Mouse (Mus musculus) 3134 (cell line): ENCODE data around the gene Sema3c.
"Not testable (repeated sequence)": the region's sequence is repeated elsewhere in the genome, so short reads cannot be mapped to it uniquely, and the experiment has no call there.

Experiments
- DNase-seq: peaks from one replicate; pipeline ENCODE4 v3.0.0-alpha.2; 2011; ENCODE audit warnings: low spot score; ENCODE audit not compliant: insufficient read length; ENCODE audit errors: extremely low read depth

Gene Sema3c

GRCm38 (mm10) chr5:17573694-17574380 lies at the start of gene Sema3c:
Sema3c (plus strand) TSS chr5:17574281.
- DNase-seq: peak; percentile 9

DNA sequence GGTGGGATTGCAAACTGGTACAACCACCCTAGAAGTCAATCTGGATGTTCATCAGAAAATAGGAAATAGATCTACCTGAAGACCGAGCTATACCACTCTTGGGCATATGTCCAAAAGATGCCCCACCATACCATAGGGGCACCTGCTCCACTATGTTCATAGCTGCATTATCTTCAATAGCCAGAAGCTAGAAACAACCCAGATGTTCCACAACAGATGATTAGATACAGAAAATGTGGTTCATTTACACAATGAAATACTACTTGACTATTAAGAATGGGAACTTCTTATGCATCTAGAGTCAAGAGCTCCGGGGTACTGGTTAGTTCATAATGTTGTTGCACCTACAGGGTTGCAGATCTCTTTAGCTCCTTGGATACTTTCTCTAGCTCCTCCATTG lies 42.9 kb upstream of the Sema3c start:
- DNase-seq: not testable (repeated sequence)

GRCm38 (mm10) chr5:17543141-17543540 lies 30.9 kb upstream of the Sema3c start:
- DNase-seq: no peak

- DNase-seq: no peak
Measured at GRCm38 (mm10) chr5:17544904-17545449, 29.1 kb upstream of the Sema3c start.

GRCm38 (mm10) chr5:17551693-17552092 lies 22.4 kb upstream of the Sema3c start:
- no peak for DNase-seq

GRCm38 (mm10) chr5:17556073-17556473 lies 18.0 kb upstream of the Sema3c start:
- DNase-seq: peak; percentile 48

GRCm38 (mm10) chr5:17556715-17557265 lies 17.3 kb upstream of the Sema3c start:
- DNase-seq: no peak

DNA sequence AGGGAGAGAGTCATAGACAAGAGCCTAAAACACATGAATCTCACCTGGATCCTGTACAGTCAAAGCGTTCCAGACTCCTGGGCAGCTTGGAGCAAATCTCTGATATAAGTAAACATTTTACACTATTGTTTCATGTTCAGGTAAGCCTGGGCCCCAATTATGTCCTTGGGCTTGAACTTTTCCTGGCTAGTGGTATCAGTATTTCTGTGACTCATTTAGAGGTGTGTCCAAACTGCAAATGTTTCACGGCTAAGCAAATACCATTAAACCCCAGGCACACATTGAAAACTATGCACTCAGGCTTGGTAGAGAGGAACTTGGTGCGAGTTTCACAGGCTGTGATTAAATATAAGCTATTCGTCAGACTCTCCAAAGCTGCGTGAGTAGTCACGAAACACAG lies 2.5 kb upstream of the Sema3c start:
- no peak for DNase-seq

DNA sequence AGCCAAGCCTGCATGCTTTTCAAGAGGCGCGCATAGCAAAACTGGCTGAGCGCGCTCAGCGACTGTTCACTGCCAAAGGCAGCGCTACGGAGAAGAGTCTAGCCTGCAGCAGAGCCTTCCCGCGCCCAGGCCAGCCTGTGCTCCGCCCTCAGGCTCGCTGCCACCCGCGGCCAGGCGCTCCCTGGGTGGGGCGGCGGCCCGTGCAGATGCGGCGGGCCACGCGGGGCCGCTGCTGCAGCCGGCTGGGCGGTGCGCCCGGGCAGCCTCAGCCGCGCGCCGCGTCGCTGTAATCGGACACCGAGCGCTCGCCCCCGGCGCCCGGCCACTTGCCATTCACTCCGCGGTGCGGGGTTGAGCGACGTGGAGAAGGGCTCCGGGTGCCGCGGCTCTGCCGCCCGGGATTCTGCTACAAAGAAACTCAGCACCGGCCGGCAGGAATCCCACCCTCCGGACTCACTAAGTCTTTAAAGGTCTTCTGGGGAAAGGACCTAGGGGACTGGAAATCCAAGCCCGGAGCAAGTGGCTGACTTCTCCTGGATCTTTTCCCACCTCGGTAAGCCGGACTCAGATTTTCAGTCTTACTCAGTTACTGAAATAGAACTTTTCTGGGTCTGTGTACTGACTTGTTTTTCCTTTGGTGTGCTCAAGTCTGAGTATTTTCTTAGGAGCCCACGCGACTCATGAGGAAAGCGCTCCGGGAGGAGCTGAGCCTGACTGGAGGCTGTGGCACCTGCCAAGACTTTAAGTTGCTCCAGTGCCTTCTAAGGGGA lies 517 bp downstream of the Sema3c start:
- DNase-seq: peak; percentile 83

GRCm38 (mm10) chr5:17575183-17575495 lies 1.1 kb downstream of the Sema3c start:
- DNase-seq: no peak

GRCm38 (mm10) chr5:17576069-17576468 lies 2.0 kb downstream of the Sema3c start:
- DNase-seq: no peak

- DNase-seq: no peak
Measured at GRCm38 (mm10) chr5:17582047-17582515, 8.0 kb downstream of the Sema3c start.

GRCm38 (mm10) chr5:17584299-17584945 lies 10.3 kb downstream of the Sema3c start:
- no peak for DNase-seq

DNA sequence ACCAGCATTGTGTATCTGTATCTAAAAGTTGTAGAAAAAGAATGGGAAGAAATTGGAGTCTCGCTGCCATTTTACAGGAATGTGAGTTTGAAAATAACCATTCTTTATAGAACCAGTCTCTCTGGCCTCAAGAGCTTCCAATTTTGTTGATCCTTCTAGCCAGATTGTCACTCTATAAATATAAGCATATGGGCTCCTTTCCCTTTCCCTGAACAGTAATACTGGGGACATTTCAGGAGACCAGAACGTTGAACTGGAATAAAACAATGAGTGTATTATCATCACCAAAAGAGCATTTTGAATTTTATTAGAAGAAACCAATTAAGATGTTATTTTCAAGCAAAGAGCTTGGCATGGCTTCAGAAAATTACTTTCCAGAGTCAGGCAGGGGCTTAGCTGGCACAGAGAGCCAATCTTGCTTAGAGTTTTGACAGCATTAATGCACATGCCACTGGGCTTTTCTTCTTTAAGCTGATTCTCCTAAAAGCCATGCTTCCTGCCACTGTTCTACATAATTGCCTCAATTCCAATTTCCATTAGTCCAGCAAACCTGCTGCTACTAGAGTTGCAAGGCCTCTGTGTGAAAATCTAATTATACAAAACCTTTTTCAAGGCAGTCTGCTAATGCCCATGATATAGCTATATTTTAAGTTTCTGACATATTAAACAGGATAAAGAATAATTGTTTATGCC lies 12.6 kb downstream of the Sema3c start:
- no peak for DNase-seq

- no peak for DNase-seq
Measured at GRCm38 (mm10) chr5:17591908-17592307, 17.8 kb downstream of the Sema3c start.

DNA sequence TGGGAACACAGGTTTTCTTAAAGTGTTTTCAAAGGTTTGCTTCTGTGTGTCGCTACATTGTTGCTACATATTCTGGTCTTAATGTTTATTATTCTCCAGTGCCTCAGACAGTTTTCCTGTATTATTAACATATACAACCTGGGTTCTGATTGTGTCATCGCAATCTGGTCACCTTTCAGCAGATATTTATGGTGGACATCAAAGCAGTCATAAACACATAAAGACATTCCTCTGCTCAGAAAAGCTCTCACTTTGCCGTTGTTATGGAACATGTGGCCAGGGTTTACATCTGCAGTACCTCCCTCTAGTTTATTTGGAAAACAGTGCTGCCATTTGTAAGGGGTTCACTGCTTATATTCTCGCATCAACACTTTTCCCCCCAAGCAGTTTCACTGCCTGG lies 27.6 kb downstream of the Sema3c start:
- no peak for DNase-seq

GRCm38 (mm10) chr5:17620619-17621018 lies 46.5 kb downstream of the Sema3c start:
- DNase-seq: no peak

DNA sequence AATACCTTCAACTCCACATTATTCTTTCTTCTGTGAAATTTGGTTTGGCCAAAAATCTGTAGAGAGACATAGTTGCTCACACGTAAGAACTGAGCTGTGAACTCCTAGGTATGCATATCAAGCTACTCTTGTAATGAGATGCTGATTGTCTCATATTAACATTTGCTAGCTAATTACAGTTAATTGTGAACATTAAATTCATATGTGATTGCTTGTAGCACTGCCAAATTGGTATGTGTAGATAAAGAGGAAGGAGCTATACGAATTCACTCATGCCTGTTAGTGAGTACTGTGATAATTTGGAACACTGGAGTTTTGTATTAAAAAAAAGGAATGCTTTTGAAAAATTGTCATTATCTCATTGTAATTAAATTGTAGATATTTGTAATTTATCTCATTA lies 48.5 kb downstream of the Sema3c start:
- DNase-seq: no peak

DNA sequence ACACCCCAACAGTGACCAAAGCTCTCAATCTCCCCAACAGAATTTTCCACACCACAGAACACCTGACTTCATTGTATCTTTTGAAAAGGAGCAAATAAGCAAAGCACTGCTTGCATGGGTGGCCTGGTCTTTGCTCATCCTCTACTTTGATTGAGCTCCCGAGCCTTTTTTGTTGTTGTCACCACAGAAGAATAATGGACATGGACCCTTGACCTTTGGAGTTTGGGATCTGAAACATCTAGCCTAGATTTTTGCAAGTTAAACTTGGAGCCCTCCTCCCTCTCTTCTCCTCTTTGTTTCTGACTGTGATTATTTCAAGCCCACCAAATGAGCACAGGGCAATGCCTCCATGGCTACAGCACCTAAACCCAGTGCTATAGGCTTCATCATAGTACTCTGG lies 54.5 kb downstream of the Sema3c start:
- no peak for DNase-seq

DNA sequence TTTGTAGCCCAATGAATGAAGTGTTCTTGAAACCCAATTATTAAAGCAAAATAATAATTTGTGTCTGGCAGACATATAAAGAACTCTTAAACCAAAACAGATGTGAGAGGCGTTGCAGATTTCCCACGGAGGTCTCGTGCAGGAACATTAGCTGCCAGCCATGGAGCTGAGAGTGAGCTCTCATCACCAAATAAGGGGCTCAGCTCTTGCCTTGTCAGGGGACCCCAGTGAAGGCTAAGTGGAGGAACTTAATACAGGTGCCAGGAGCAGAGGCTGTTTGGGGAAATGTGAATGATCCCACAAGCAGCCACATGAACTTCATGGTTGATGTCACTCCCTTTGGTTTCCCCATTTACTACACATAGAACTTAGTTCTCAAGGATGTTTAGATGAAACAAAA lies 55.5 kb downstream of the Sema3c start:
- DNase-seq: no peak

DNA sequence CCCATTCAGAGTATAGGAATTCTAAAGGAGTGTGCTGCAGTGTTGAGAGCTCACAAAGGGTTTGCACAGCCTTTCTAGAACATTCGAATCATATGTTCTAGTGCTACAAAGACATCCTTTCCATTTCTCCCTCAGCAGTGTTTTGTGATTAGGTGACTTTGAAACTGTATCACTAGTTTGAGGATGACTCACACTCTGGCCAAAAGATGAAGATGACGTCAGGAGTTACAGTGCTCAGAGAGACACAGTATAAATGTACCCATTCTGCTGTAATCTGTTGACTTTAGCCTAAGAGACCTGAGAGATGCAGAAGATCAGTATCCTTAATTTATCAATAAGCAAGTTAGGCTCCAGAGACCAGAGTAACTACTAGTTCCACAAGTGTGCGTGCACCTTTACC lies 65.4 kb downstream of the Sema3c start:
- DNase-seq: no peak
